Mouse (Mus musculus): ENCODE results near the gene Ifi208.
A peak's percentile ranks its signal among the peaks of the same experiment; 100 is the strongest.
"Not testable (repeated sequence)": the region's sequence is repeated elsewhere in the genome, so short reads cannot be mapped to it uniquely, and the experiment has no call there.

The Ifi208 gene

DNA sequence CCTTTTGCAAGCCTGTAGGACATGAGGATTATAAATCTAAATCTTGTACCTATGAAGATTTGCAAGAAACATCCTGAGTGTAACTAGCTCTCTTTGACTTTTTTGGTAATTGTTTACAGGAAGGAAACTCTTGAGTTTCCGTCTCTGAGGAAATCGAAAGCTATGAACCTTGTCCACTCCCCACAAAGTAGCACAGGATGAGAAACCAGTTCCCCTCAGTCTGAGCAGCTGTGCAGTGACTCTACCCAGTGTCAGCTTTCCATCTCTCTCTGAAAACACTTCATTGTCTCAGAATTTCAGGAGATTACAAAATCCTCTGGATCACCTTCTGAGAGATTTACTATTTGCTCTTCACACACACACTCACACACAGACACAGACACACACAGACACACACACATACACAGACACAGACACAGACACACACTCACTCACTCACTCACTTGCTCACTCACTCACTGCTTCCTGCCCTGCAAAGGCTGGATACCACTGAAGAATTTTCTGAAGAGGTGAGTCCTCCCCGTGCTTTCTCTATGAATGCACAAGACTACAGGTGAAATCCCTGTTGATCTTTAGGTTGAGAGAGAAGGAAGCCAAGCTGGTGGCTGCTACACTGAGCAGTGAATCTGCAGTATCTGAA lies at the start of gene Ifi208:
Gene Ifi208, plus strand, starts transcription at position 218 of the 640 bp plus-strand sequence.
- DNase-seq (ENCODE audit: low read depth, low spot score): not testable (repeated sequence)

DNA sequence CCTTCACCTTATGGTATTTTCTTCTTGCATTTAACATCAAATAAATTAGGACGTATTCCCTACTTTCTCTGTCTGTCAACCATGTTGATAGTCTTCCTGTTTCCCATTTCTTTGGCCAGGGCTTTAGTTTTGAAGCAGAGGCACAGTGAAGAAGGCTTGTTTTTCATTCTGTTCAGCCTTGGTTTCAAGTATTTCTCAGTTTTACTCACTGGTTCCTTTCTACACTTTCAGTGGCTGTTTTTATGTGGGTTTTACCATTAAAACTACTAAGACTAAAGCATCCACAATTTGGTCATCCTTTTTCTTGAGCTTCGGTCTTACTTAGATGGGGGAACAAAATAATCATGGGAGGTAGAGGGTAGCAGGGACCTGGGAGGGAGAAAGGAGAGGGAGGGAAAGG lies 49.4 kb upstream of the Ifi208 start:
- no peak for DNase-seq (ENCODE audit: low read depth, low spot score)

- no peak for DNase-seq (ENCODE audit: low read depth, low spot score)
Measured at GRCm38 (mm10) chr1:173626686-173627085, 46.8 kb upstream of the Ifi208 start.

DNA sequence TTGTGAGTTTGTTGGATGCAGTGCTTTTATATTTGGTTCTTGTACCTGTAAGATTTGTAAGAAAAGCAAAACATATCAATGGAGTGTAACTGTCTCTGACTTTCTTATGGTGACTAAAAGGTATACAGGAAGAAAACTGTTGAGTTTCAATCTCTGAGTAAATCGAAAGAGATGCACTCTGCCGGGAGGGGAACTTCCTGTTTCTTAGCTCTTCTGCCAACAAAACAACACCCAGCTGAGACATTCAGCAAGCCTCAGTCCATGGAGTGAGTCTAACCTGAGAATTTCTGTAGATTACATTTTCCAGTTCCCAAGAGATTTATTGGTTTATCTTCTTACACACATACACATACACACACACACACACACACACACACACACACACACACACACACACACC lies 42.9 kb upstream of the Ifi208 start, which contains the start of gene Ifi209:
Gene Ifi209, plus strand, starts transcription at position 296 of the 400 bp plus-strand sequence.
- DNase-seq (ENCODE audit: low read depth, low spot score): not testable (repeated sequence)

GRCm38 (mm10) chr1:173633969-173634645 lies 39.4 kb upstream of the Ifi208 start:
- DNase-seq (ENCODE audit: low read depth, low spot score): no peak

- DNase-seq (ENCODE audit: low read depth, low spot score): no peak
Measured at GRCm38 (mm10) chr1:173645393-173645792, 28.1 kb upstream of the Ifi208 start.

GRCm38 (mm10) chr1:173657973-173658372 lies 15.5 kb upstream of the Ifi208 start:
- peak; percentile 16 for DNase-seq (ENCODE audit: low read depth, low spot score)

DNA sequence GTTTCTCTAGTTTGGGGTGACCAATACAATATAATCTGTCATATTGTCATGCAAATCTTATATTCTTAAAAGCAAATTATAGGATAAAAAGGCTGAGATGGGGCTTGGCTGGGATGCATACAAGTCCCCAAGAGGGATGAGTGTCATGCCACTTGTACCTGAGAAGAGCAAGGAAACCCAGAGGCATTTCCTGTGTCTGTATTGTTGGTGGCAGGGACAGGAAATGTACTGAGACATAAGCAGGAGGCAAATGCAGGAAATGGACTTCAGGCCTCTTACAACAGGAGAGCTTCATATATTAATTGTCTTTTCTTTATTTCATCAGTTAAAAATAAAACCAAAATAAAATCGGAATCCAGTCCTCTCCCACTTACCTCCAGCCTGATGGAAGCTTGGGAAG lies 5.1 kb downstream of the Ifi208 start:
- DNase-seq (ENCODE audit: low read depth, low spot score): not testable (repeated sequence)

GRCm38 (mm10) chr1:173694270-173694669 lies 20.8 kb downstream of the Ifi208 start:
- peak; percentile 3 for DNase-seq (ENCODE audit: low read depth, low spot score)

GRCm38 (mm10) chr1:173733219-173733618 lies 59.7 kb downstream of the Ifi208 start:
- no peak for DNase-seq (ENCODE audit: low read depth, low spot score)

- not testable (repeated sequence) for DNase-seq (ENCODE audit: low read depth, low spot score)
Measured at GRCm38 (mm10) chr1:173735015-173735414, 61.5 kb downstream of the Ifi208 start.

- DNase-seq (ENCODE audit: low read depth, low spot score): peak; percentile 13
Measured at GRCm38 (mm10) chr1:173736986-173737385, 63.5 kb downstream of the Ifi208 start.

GRCm38 (mm10) chr1:173740537-173740936 lies 67.1 kb downstream of the Ifi208 start:
- no peak for DNase-seq (ENCODE audit: low read depth, low spot score)

- DNase-seq (ENCODE audit: low read depth, low spot score): peak; percentile 79
Measured at GRCm38 (mm10) chr1:173741656-173742055, 68.2 kb downstream of the Ifi208 start, which contains the start of gene Ifi207. Gene Ifi207, minus strand, starts transcription at chr1:173741747.

- peak; percentile 24 for DNase-seq (ENCODE audit: low read depth, low spot score)
Measured at GRCm38 (mm10) chr1:173742262-173742661, 68.8 kb downstream of the Ifi208 start.

Data from skeletal muscle tissue, adult 2 months (tissue).